Mouse (Mus musculus): ENCODE data around the gene Cep170b. TPM values are rescaled to one million over a fixed set of nuclear protein-coding genes. Genes with fewer than 3 reads are reported as not detected.
A peak's percentile ranks its signal among the peaks of the same experiment; 100 is the strongest.

Gene Cep170b
- polyA plus RNA-seq, 1 experiment from 2014 or later = 6.6 TPM

- H3K4me1 ChIP-seq = peaks cover 48% of the 10 kb centered on the region
- DNase-seq (ENCODE audit: low spot score) = no peak
- WGBS = 4% methylated on average over 86 of the region's 87 CpGs
- peak overlapping the region; percentile 78 for H3K4me3 ChIP-seq
- H3K27me3 ChIP-seq (ENCODE audit: insufficient read depth, poor library complexity, severe bottlenecking) = peaks cover 71% of the 10 kb centered on the region
- no peaks in the 10 kb centered on the region for H3K9me3 ChIP-seq
- peak overlapping the region; percentile 89 for H3K27ac ChIP-seq
- peaks cover 20% of the 10 kb centered on the region for H3K36me3 ChIP-seq
These were observed 40.9 kb upstream of the Cep170b start for GRCm38 (mm10) chr12:112679027-112679996.

GRCm38 (mm10) chr12:112683351-112683750, 36.9 kb upstream of the Cep170b start:
- H3K4me3 ChIP-seq = no peak overlapping the region
- WGBS = 66% methylated on average over 7 of the region's 7 CpGs
- no peak for DNase-seq (ENCODE audit: low spot score)
- H3K36me3 ChIP-seq = peaks cover 20% of the 10 kb centered on the region
- H3K27me3 ChIP-seq (ENCODE audit: insufficient read depth, poor library complexity, severe bottlenecking) = peaks cover 64% of the 10 kb centered on the region
- H3K4me1 ChIP-seq = peaks cover 22% of the 10 kb centered on the region
- H3K27ac ChIP-seq = no peak overlapping the region
- H3K9me3 ChIP-seq = no peaks in the 10 kb centered on the region

GRCm38 (mm10) chr12:112688458-112688857, 31.8 kb upstream of the Cep170b start:
- peaks cover 22% of the 10 kb centered on the region for H3K4me1 ChIP-seq
- H3K9me3 ChIP-seq = no peaks in the 10 kb centered on the region
- H3K36me3 ChIP-seq = no peaks in the 10 kb centered on the region; the same call in 1 of the 2 replicates
- no peak for DNase-seq (ENCODE audit: low spot score)
- H3K4me3 ChIP-seq = no peak overlapping the region
- no peak overlapping the region for H3K27ac ChIP-seq
- peaks cover 25% of the 10 kb centered on the region; the same call in 1 of the 2 replicates for H3K27me3 ChIP-seq (ENCODE audit: insufficient read depth, poor library complexity, severe bottlenecking)
- WGBS = 52% methylated on average over 15 of the region's 15 CpGs

- H3K9me3 ChIP-seq = no peaks in the 10 kb centered on the region
- peak overlapping the region; percentile 96 for H3K27ac ChIP-seq
- DNase-seq (ENCODE audit: low spot score) = peak; percentile 97
- peaks cover 24% of the 10 kb centered on the region for H3K4me1 ChIP-seq
- peaks cover 20% of the 10 kb centered on the region for H3K27me3 ChIP-seq (ENCODE audit: insufficient read depth, poor library complexity, severe bottlenecking)
- peak overlapping the region; percentile 72 for H3K4me3 ChIP-seq
- no peaks in the 10 kb centered on the region for H3K36me3 ChIP-seq
- WGBS = 4% methylated on average over 54 of the region's 54 CpGs
These were observed 26.8 kb upstream of the Cep170b start for GRCm38 (mm10) chr12:112693185-112694126.

GRCm38 (mm10) chr12:112694127-112694475, 26.2 kb upstream of the Cep170b start:
- 85% methylated on average over 10 of the region's 10 CpGs for WGBS
- Histone ChIP-seq H3K9me3 (no peaks in the 10 kb centered on the region), H3K27me3 (ENCODE audit: insufficient read depth, poor library complexity, severe bottlenecking) (peaks cover 21% of the 10 kb centered on the region), H3K4me3 (peak overlapping the region; percentile 72), H3K36me3 (no peaks in the 10 kb centered on the region), H3K4me1 (peaks cover 19% of the 10 kb centered on the region), H3K27ac (peak overlapping the region; percentile 96)
- no peak for DNase-seq (ENCODE audit: low spot score)

- peaks cover 46% of the 10 kb centered on the region for H3K27me3 ChIP-seq (ENCODE audit: insufficient read depth, poor library complexity, severe bottlenecking)
- 82% methylated on average over 3 of the region's 3 CpGs for WGBS
- no peaks in the 10 kb centered on the region for H3K36me3 ChIP-seq
- DNase-seq (ENCODE audit: low spot score) = no peak
- H3K9me3 ChIP-seq = no peaks in the 10 kb centered on the region
- H3K27ac ChIP-seq = no peak overlapping the region
- no peak overlapping the region for H3K4me3 ChIP-seq
- peaks cover 29% of the 10 kb centered on the region for H3K4me1 ChIP-seq
These were observed 23.3 kb upstream of the Cep170b start for GRCm38 (mm10) chr12:112696806-112697425.

GRCm38 (mm10) chr12:112700522-112700921, 19.7 kb upstream of the Cep170b start:
- 11% methylated on average over 15 of the region's 15 CpGs for WGBS
- peaks cover 9% of the 10 kb centered on the region for H3K4me1 ChIP-seq
- peak overlapping the region; percentile 45 for H3K27ac ChIP-seq
- DNase-seq (ENCODE audit: low spot score) = no peak
- no peaks in the 10 kb centered on the region for H3K36me3 ChIP-seq
- H3K27me3 ChIP-seq (ENCODE audit: insufficient read depth, poor library complexity, severe bottlenecking) = peaks cover 61% of the 10 kb centered on the region
- no peaks in the 10 kb centered on the region for H3K9me3 ChIP-seq
- H3K4me3 ChIP-seq = peak overlapping the region; percentile 36

GRCm38 (mm10) chr12:112702374-112703320, 17.6 kb upstream of the Cep170b start:
- no peak overlapping the region for H3K4me3 ChIP-seq
- DNase-seq (ENCODE audit: low spot score) = no peak
- no peaks in the 10 kb centered on the region for H3K9me3 ChIP-seq
- H3K36me3 ChIP-seq = no peaks in the 10 kb centered on the region
- no peak overlapping the region for H3K27ac ChIP-seq
- H3K27me3 ChIP-seq (ENCODE audit: insufficient read depth, poor library complexity, severe bottlenecking) = peaks cover 70% of the 10 kb centered on the region
- H3K4me1 ChIP-seq = peaks cover 20% of the 10 kb centered on the region
- WGBS = 56% methylated on average over 6 of the region's 6 CpGs

GRCm38 (mm10) chr12:112706704-112707572, 13.3 kb upstream of the Cep170b start:
- 12% methylated on average over 32 of the region's 32 CpGs for WGBS
- no peak overlapping the region for H3K27ac ChIP-seq
- peak; percentile 92 for DNase-seq (ENCODE audit: low spot score)
- peaks cover 51% of the 10 kb centered on the region for H3K27me3 ChIP-seq (ENCODE audit: insufficient read depth, poor library complexity, severe bottlenecking)
- peak overlapping the region; percentile 44 for H3K4me3 ChIP-seq
- no peaks in the 10 kb centered on the region for H3K36me3 ChIP-seq
- H3K4me1 ChIP-seq = peaks cover 16% of the 10 kb centered on the region
- no peaks in the 10 kb centered on the region for H3K9me3 ChIP-seq

- peak overlapping the region; percentile 44; the same call in 1 of the 2 replicates for H3K4me3 ChIP-seq
- WGBS = 14% methylated on average over 8 of the region's 8 CpGs
- H3K36me3 ChIP-seq = no peaks in the 10 kb centered on the region
- no peaks in the 10 kb centered on the region for H3K9me3 ChIP-seq
- H3K4me1 ChIP-seq = peaks cover 16% of the 10 kb centered on the region
- no peak overlapping the region for H3K27ac ChIP-seq
- DNase-seq (ENCODE audit: low spot score) = no peak
- H3K27me3 ChIP-seq (ENCODE audit: insufficient read depth, poor library complexity, severe bottlenecking) = peaks cover 45% of the 10 kb centered on the region
These were observed 12.7 kb upstream of the Cep170b start for GRCm38 (mm10) chr12:112707573-112707869.

GRCm38 (mm10) chr12:112713984-112714383, 6.3 kb upstream of the Cep170b start:
- Histone ChIP-seq H3K36me3 (no peaks in the 10 kb centered on the region), H3K9me3 (no peaks in the 10 kb centered on the region), H3K4me1 (peaks cover 8% of the 10 kb centered on the region; the same call in 1 of the 2 replicates), H3K27ac (no peak overlapping the region), H3K4me3 (no peak overlapping the region), H3K27me3 (ENCODE audit: insufficient read depth, poor library complexity, severe bottlenecking) (peaks cover 6% of the 10 kb centered on the region)
- DNase-seq (ENCODE audit: low spot score) = no peak
- 66% methylated on average over 3 of the region's 3 CpGs for WGBS

Data from heart, embryonic 10.5 days (tissue).